Mouse (Mus musculus): ENCODE measurements around the gene Rpgrip1. TPM values are rescaled to one million over a fixed set of nuclear protein-coding genes. Genes with fewer than 3 reads are reported as not detected.
A peak's percentile ranks its signal among the peaks of the same experiment; 100 is the strongest.

Gene Rpgrip1
- polyA plus RNA-seq, 1 experiment from 2014 or later = 52.9 TPM

DNA sequence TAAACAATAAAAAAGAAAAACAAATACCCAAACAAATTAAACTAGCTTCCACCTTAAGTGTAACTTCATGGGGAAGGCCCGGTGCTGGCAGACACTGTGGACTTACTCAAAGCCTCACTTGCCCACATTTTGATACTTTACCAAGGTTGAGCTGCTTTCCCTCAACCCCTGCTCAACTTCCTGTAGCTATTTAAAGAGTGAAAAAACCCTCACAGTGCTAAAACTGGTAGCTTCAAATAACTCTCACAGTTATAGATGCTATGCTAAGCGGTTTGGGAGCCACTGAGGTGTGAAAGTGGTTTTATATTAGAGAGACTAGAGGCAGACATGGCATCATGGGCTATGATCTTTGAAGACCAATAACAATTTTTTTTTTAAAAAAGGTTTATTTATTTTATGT is 56.1 kb downstream of the Rpgrip1 start:
- ATAC-seq (ENCODE audit: low read depth) = no peak
- Histone ChIP-seq H3K27me3 (no peaks in the 10 kb centered on the region), H3K9me3 (no peaks in the 10 kb centered on the region), H3K9ac (no peak overlapping the region), H3K36me3 (peaks cover 74% of the 10 kb centered on the region), H3K27ac (replicated peaks) (no peak overlapping the region), H3K4me1 (replicated peaks) (no peaks in the 10 kb centered on the region), H3K4me3 (no peak overlapping the region), H3K4me2 (no peak overlapping the region)
- WGBS = 95% methylated on average over 2 of the region's 2 CpGs

DNA sequence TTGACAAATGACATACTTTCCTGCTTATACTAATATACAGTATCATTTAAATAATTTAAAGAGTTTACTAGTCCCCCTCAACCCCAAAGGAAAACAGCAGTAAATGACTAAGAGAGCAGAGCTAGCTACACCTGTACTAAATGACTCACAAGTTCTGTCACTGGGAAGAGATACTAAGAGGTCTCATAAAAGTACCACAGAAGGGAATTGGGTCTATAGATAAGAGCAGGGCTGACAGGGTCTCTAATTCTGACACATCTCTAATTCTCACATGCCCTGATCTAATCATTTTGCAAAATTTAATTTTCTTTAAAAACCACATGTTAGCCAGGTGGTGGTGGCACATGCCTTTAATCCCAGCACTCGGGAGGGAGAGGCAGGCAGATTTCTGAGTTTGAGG is 78.3 kb downstream of the Rpgrip1 start:
- peaks cover 7% of the 10 kb centered on the region for H3K36me3 ChIP-seq
- H3K27me3 ChIP-seq = no peaks in the 10 kb centered on the region
- no peak overlapping the region for H3K9ac ChIP-seq
- no peaks in the 10 kb centered on the region for H3K4me1 ChIP-seq (replicated peaks)
- H3K4me3 ChIP-seq = no peak overlapping the region
- no peaks in the 10 kb centered on the region for H3K9me3 ChIP-seq
- no peak overlapping the region for H3K27ac ChIP-seq (replicated peaks)
- no peak overlapping the region for H3K4me2 ChIP-seq
- no peak for ATAC-seq (ENCODE audit: low read depth)
- 80% methylated on average over 1 of the region's 1 CpGs for WGBS

DNA sequence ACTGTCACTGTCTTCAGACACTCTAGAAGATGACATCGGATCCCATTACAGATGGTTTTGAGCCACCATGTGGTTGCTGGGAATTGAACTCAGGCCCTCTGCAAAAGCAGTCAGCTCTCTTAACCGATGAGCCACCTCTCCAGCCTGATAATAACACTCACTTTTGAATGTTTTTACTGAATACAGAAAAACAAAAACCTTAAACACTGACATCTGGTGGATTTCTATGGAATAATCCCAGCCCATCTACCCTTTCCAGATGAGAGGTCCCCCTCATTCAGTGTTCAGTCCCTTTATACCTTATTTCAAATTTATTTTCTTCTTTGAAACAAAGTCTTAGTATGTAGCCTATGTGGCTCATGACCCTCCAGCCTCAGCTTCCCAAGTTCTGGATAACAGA is 79.0 kb downstream of the Rpgrip1 start:
- Histone ChIP-seq H3K27ac (replicated peaks) (no peak overlapping the region), H3K4me1 (replicated peaks) (no peaks in the 10 kb centered on the region), H3K27me3 (no peaks in the 10 kb centered on the region), H3K9me3 (no peaks in the 10 kb centered on the region), H3K4me3 (no peak overlapping the region), H3K9ac (no peak overlapping the region), H3K4me2 (no peak overlapping the region), H3K36me3 (peaks cover 7% of the 10 kb centered on the region)
- ATAC-seq (ENCODE audit: low read depth) = no peak
- 85% methylated on average over 2 of the region's 2 CpGs for WGBS

DNA sequence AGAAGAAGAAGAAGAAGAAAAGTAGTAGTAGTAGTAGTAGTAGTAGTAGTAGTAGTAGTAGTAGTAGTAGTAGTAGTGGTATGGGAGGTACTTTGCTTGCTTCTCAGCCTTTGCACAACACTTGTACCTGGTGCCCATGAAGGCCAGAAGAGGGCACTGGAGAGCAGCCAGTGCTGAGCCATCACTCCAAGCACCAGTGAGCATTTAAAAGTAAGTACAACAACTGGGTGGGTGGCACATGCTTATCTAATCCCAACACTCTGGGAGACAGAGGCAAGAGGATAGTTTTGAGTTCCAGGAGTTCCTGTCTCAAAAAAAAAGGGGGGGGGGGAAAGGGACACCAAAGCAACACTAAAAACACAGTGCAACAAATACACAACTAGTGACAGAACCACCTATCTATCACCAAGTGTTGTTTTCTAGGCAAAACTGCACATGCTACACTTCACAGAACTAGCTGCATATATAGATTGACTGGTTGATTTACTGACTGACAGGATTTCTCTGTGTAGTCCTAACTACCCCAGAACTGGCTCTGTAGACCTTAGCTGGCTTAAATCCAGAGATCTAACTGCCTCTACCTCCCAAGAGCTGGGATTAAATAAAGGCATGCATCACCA is 80.3 kb downstream of the Rpgrip1 start:
- Histone ChIP-seq H3K9ac (no peak overlapping the region), H3K27ac (replicated peaks) (no peak overlapping the region), H3K36me3 (peaks cover 7% of the 10 kb centered on the region), H3K9me3 (no peaks in the 10 kb centered on the region), H3K4me3 (no peak overlapping the region), H3K27me3 (no peaks in the 10 kb centered on the region), H3K4me1 (replicated peaks) (peaks cover 9% of the 10 kb centered on the region), H3K4me2 (no peak overlapping the region)
- ATAC-seq (ENCODE audit: low read depth) = no peak

DNA sequence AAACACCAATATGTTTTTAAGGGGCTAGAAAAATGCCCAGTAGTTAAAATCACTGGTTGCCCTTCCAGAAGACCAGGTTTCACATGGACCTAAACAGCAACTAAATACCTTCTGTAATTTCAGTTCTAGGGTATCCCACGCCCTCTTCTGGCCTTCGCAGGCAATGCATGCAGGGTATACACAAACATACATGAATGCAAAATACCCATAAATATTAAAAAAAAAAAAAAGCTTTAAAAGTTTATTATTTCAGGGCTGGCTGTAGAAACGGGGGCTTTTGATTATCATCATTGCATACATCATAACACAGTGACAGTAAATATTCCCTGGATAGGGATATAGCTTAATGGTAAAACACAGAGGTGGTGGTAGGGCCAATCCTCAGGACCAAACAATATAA is 85.2 kb downstream of the Rpgrip1 start:
- H3K9ac ChIP-seq = peak overlapping the region; percentile 97
- no peak for ATAC-seq (ENCODE audit: low read depth)
- H3K36me3 ChIP-seq = peaks cover 30% of the 10 kb centered on the region
- no peaks in the 10 kb centered on the region for H3K27me3 ChIP-seq
- no peaks in the 10 kb centered on the region for H3K9me3 ChIP-seq
- 11% methylated on average over 3 of the region's 3 CpGs for WGBS
- peaks cover 26% of the 10 kb centered on the region for H3K4me1 ChIP-seq (replicated peaks)
- peak overlapping the region; percentile 100 for H3K4me3 ChIP-seq
- H3K27ac ChIP-seq (replicated peaks) = no peak overlapping the region
- H3K4me2 ChIP-seq = peak overlapping the region; percentile 77

DNA sequence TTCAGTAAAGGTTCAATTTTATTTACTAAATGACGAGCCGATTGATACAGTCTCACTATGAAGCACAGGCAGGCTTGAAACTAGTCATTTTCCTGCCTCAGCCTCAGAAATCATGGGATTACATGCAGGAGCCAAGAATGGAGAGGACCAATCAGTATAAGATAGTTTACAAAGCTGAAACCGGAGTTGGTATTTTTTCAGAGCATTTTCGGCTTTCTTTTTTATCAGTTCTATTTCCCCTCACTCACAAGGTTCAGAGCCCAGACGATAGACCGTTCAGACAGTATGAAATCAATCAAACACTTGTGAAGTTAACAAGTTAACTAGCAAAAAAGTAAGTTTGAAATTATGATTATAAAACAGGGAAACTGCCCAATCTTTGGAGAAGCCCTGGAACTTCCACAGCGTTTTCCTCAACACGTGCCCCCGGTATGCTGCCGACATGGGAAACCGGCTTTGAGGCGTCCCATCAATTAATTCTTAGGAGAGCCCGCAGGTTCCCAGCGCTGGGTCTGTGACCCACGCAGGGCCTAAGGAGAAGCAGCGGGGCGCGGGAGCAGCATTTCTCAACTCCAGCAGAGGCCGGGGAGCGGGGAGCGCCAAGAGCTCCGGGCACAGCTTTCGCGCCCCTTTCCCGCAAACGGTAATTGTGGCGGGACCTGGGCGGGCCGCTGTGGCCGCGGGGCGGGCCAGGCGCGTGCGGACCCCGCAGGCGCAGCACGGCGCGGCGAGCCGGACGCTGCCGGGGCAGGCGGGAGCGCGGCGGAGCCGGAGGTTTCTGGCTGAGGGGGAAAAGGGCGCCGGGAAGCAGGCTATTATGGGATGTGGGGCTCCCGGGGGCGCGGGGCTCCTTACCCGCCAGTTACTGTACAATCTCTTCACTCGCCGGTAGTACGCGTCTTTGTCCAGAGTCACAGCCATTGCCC is 86.0 kb downstream of the Rpgrip1 start:
- peak; percentile 73; the same call in 1 of the 2 replicates for ATAC-seq (ENCODE audit: low read depth)
- 2% methylated on average over 58 of the region's 59 CpGs for WGBS
- H3K4me1 ChIP-seq (replicated peaks) = peaks cover 26% of the 10 kb centered on the region
- H3K27ac ChIP-seq (replicated peaks) = peak overlapping the region; percentile 97
- H3K4me2 ChIP-seq = peak overlapping the region; percentile 77
- H3K9me3 ChIP-seq = no peaks in the 10 kb centered on the region
- peak overlapping the region; percentile 97 for H3K9ac ChIP-seq
- peak overlapping the region; percentile 100 for H3K4me3 ChIP-seq
- H3K27me3 ChIP-seq = no peaks in the 10 kb centered on the region
- H3K36me3 ChIP-seq = peaks cover 36% of the 10 kb centered on the region

DNA sequence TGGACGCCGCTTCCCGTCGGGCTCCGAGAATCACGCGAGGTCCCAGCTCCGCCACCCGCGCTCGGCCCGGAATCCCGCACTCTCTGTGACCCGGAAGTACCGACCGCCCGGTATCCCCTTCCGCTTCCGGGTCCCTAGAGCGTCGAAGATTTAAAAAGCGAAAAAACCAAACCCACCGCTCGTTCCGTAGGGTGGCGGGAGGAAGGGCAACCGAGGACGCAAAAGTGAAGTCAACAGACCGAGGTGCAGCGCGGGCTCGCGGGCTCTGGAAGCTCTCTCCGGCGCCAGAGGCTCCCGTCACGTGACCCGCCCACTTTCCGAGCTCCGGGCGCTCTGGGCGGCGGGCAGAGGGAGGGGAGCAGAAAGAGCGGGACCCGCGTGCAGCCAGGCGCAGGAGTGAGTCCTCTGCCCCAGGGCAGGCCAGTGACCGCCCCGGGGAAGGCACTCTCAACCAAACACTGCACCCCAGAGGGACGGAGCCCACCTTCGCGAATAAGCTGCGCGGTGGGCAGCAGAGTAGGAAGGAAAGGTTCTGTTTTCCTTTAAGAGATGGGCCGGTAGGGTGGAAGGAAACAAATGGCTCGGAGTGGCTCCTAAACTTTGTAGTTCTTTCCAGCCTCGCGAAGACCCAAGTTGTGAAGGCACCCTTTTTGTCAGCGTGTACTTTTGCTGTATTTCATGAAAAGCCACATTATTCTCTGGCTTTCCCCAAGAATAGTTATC is 86.8 kb downstream of the Rpgrip1 start, which contains the start of gene Supt16:
Supt16 (minus strand) TSS at position 261 of the 723 bp plus-strand sequence.
- H3K36me3 ChIP-seq = peaks cover 43% of the 10 kb centered on the region
- peaks cover 26% of the 10 kb centered on the region for H3K4me1 ChIP-seq (replicated peaks)

DNA sequence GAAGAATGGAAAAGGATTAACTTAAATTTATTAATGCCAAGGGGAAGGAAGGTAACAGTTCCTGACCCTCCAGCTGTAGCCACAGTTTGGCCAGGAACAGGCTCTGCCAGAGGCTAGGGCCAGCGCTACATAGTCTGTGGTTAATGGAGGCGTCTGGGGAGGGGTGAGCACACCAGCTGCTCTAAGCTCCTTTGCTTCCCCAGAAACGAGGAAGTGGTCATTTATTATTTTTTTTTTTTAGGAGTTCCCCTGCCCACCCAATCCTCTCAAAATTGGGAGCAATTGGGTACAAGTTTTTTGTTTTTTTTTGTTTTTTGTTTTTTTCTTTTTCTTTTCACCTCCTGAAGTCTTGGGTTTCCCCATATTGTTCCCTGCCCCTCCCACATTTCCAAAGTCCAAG is 87.6 kb downstream of the Rpgrip1 start:
- Histone ChIP-seq H3K27me3 (no peaks in the 10 kb centered on the region), H3K9ac (0 out of 2 replicates have a peak overlapping the region, but pooled peaks have one; percentile 97), H3K4me3 (peak overlapping the region; percentile 100), H3K9me3 (no peaks in the 10 kb centered on the region), H3K36me3 (peaks cover 49% of the 10 kb centered on the region), H3K27ac (replicated peaks) (no peak overlapping the region), H3K4me1 (replicated peaks) (peaks cover 26% of the 10 kb centered on the region), H3K4me2 (peak overlapping the region; percentile 77)
- no peak for ATAC-seq (ENCODE audit: low read depth)
- 23% methylated on average over 3 of the region's 3 CpGs for WGBS

More for the DNA sequence above, 86.8 kb downstream of the Rpgrip1 start, which contains the start of gene Supt16:
- peak within 1 kb of the TSS; percentile 97 for H3K27ac ChIP-seq (replicated peaks)
- H3K27me3 ChIP-seq = no peaks in the 10 kb centered on the region
- peak within 1 kb of the TSS; percentile 100 for H3K4me3 ChIP-seq
- ATAC-seq (ENCODE audit: low read depth) = peak; percentile 98
- no peaks in the 10 kb centered on the region for H3K9me3 ChIP-seq
- H3K4me2 ChIP-seq = peak within 1 kb of the TSS; percentile 77
- under 1% methylated on average over 59 of the region's 59 CpGs for WGBS
- H3K9ac ChIP-seq = peak within 1 kb of the TSS; percentile 97

DNA sequence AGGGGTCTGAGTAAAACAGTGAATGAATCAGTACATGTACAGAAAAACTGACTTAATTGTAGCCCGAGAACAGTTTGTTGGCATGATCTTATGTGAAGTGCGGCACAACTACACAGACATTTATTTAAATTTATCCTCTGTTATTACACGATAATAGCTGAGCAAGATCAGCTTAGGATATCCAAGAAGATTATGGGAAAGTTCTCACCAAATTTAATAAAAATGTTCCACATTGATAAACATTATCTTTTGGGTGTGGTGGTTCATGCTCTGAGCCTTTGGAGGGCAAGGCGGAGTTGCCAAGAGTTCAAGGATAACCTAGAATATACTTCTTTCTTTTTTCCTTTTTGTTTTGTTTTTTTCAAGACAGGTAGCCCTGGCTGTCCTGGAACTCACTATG is 88.9 kb downstream of the Rpgrip1 start:
- no peaks in the 10 kb centered on the region for H3K27me3 ChIP-seq
- H3K4me2 ChIP-seq = no peak overlapping the region
- H3K27ac ChIP-seq (replicated peaks) = no peak overlapping the region
- H3K4me1 ChIP-seq (replicated peaks) = peaks cover 26% of the 10 kb centered on the region
- 94% methylated on average over 4 of the region's 4 CpGs for WGBS
- peaks cover 57% of the 10 kb centered on the region for H3K36me3 ChIP-seq
- no peak for ATAC-seq (ENCODE audit: low read depth)
- no peak overlapping the region for H3K9ac ChIP-seq
- H3K9me3 ChIP-seq = no peaks in the 10 kb centered on the region
- H3K4me3 ChIP-seq = no peak overlapping the region

Other genes with a start within 250 kb of the Rpgrip1 start
- gene Mettl17, start 225.9 kb upstream of the Rpgrip1 start, polyA plus RNA-seq (2015; fragmentation: Nextera tagmentation; extraction: Ambion mirVana) = 69.9 and 78.4 TPM in 2 replicates
- 1.3 and 1.5 TPM in 2 replicates for gene Slc39a2, start 217.8 kb upstream of the Rpgrip1 start, polyA plus RNA-seq (2015; fragmentation: Nextera tagmentation; extraction: Ambion mirVana)
- 151 and 159 TPM in 2 replicates for gene Ndrg2, start 196.5 kb upstream of the Rpgrip1 start, polyA plus RNA-seq (2015; fragmentation: Nextera tagmentation; extraction: Ambion mirVana)
- gene Tppp2, start 192.3 kb upstream of the Rpgrip1 start, polyA plus RNA-seq (2015; fragmentation: Nextera tagmentation; extraction: Ambion mirVana) = not detected in 2 replicates
- gene Rnase13, start 187.9 kb upstream of the Rpgrip1 start, polyA plus RNA-seq (2015; fragmentation: Nextera tagmentation; extraction: Ambion mirVana) = not detected in 2 replicates
- 69.0 and 72.9 TPM in 2 replicates for gene Arhgef40, start 126.0 kb upstream of the Rpgrip1 start, polyA plus RNA-seq (2015; fragmentation: Nextera tagmentation; extraction: Ambion mirVana)
- not detected in 2 replicates for gene Tmem253, start 95.0 kb upstream of the Rpgrip1 start, polyA plus RNA-seq (2015; fragmentation: Nextera tagmentation; extraction: Ambion mirVana)
- 32.3 and 32.5 TPM in 2 replicates for gene Zfp219, start 90.0 kb upstream of the Rpgrip1 start, polyA plus RNA-seq (2015; fragmentation: Nextera tagmentation; extraction: Ambion mirVana)
- not detected in 2 replicates for gene Olfr221, start 68.2 kb upstream of the Rpgrip1 start, polyA plus RNA-seq (2015; fragmentation: Nextera tagmentation; extraction: Ambion mirVana)
- gene Hnrnpc, start 6.7 kb upstream of the Rpgrip1 start, polyA plus RNA-seq (2015; fragmentation: Nextera tagmentation; extraction: Ambion mirVana) = 631 and 750 TPM in 2 replicates
- 43.6 and 53.9 TPM in 2 replicates for gene Supt16, start 86.7 kb downstream of the Rpgrip1 start, polyA plus RNA-seq (2015; fragmentation: Nextera tagmentation; extraction: Ambion mirVana)
- gene Chd8, start 147.1 kb downstream of the Rpgrip1 start, polyA plus RNA-seq (2015; fragmentation: Nextera tagmentation; extraction: Ambion mirVana) = 35.8 and 47.6 TPM in 2 replicates
- 52.7 and 58.5 TPM in 2 replicates for gene Tox4, start 168.4 kb downstream of the Rpgrip1 start, polyA plus RNA-seq (2015; fragmentation: Nextera tagmentation; extraction: Ambion mirVana)
- 57.2 and 64.7 TPM in 2 replicates for gene Rab2b, start 168.8 kb downstream of the Rpgrip1 start, polyA plus RNA-seq (2015; fragmentation: Nextera tagmentation; extraction: Ambion mirVana)
- 53.2 and 60.8 TPM in 2 replicates for gene Mettl3, start 194.4 kb downstream of the Rpgrip1 start, polyA plus RNA-seq (2015; fragmentation: Nextera tagmentation; extraction: Ambion mirVana)
- 44.5 and 47.5 TPM in 2 replicates for gene Sall2, start 218.1 kb downstream of the Rpgrip1 start, polyA plus RNA-seq (2015; fragmentation: Nextera tagmentation; extraction: Ambion mirVana)
- not detected in 2 replicates for gene Olfr1513, start 245.7 kb downstream of the Rpgrip1 start, polyA plus RNA-seq (2015; fragmentation: Nextera tagmentation; extraction: Ambion mirVana)